Mouse (Mus musculus): ENCODE results near the gene Por.

- TF ChIP-seq CTCF (IDR thresholded peaks at IDR 0.05; ENCODE audit: low read depth, low read length) = no peak
- no peak for TF ChIP-seq TAL1 (conservative IDR thresholded peaks at IDR 0.05; ENCODE audit: low read depth, low read length)
- TF ChIP-seq GATA1 (IDR thresholded peaks at IDR 0.05; ENCODE audit: borderline replicate concordance, low read length) = no peak
- no peak for TF ChIP-seq POLR2AphosphoS5 (IDR thresholded peaks at IDR 0.05; ENCODE audit: insufficient replicate concordance, low read depth, low read length)
- no peak for TF ChIP-seq GATA2 (IDR thresholded peaks at IDR 0.05; ENCODE audit: borderline replicate concordance, low read depth, low read length)
Observed at GRCm38 (mm10) chr5:135733071-135733470, 63.2 kb downstream of the Por start.

Data from G1E (cell line).